Mouse (Mus musculus) urinary bladder, postnatal 0 days (tissue): ENCODE results near the gene Slitrk4. TPM values are rescaled to one million over a fixed set of nuclear protein-coding genes. Genes with fewer than 3 reads are reported as not detected.

Source experiments
- polyA plus RNA-seq: library from polyadenylated mRNA; unstranded; fragments of >200 nt; fragmentation: Nextera tagmentation; extraction: Ambion mirVana; gene quantifications from 2 replicates; pipeline ENCODE4 v1.2.1, GENCODE M21; 2015

The Slitrk4 gene
- 0.83 and 1.0 TPM in 2 replicates for polyA plus RNA-seq

GRCm38 (mm10) chrX:64276290-64277125 is at the start of gene Slitrk4:
Gene Slitrk4, minus strand, starts transcription at chrX:64276996.

Other genes starting within 250 kb of the Slitrk4 start
- not detected in 2 replicates for gene Gm6760, start 124.8 kb downstream of the Slitrk4 start, polyA plus RNA-seq
- 5.1 and 5.6 TPM in 2 replicates for gene 3830417A13Rik, start 103.4 kb downstream of the Slitrk4 start, polyA plus RNA-seq